ENCODE assay signal across 1 mouse cellular context in genomic region chr15:100463712-100464111, GRCm38 (mm10).
TF ChIP-seq lines count a peak whose summit lies in the region.

No protein-coding gene starts in this region.

TF ChIP-seq in MEL, 35 proteins besides CTCF, POLR2A, EP300 and RAD21 (continued from another document):
- 0 out of 2 replicates have a peak, but pooled peaks have one; percentile 35 for TF ChIP-seq MAZ (IDR thresholded peaks at IDR 0.05; ENCODE audit: low read depth, low read length)
- TF ChIP-seq SIN3A (IDR thresholded peaks at IDR 0.05; ENCODE audit: low read length): peak; percentile 43; the same call in 1 of the 2 replicates
- no peak for TF ChIP-seq TAL1 (IDR thresholded peaks at IDR 0.05; ENCODE audit: low read length)
- TF ChIP-seq SMC3 (IDR thresholded peaks at IDR 0.05; ENCODE audit: low read depth, low read length): peak; percentile 87
- peak; percentile 82 for TF ChIP-seq MYC (IDR thresholded peaks at IDR 0.05; ENCODE audit: low read depth, low read length)
- no peak for TF ChIP-seq TCF12 (IDR thresholded peaks at IDR 0.05; ENCODE audit: low read depth, low read length)
- TF ChIP-seq USF1 (IDR thresholded peaks at IDR 0.05; ENCODE audit: low read depth, low read length): no peak
- TF ChIP-seq HCFC1 (IDR thresholded peaks at IDR 0.05; ENCODE audit: low read depth, low read length): 0 out of 2 replicates have a peak, but pooled peaks have one; percentile 30
- no peak for TF ChIP-seq POLR2AphosphoS5 (IDR thresholded peaks at IDR 0.05; ENCODE audit: borderline replicate concordance, low read depth, low read length)
